Mouse (Mus musculus) forebrain, embryonic 10.5 days (tissue): ENCODE results near the gene Evx2. TPM values are rescaled to one million over a fixed set of nuclear protein-coding genes. Genes with fewer than 3 reads are reported as not detected.

Source experiments
- microRNA-seq: library from miRNA; unstranded; fragments of <30 nt; microRNA quantifications from one replicate; pipeline ENCODE4, GENCODE M21; 2017
- polyA plus RNA-seq: library from polyadenylated mRNA; unstranded; fragments of >200 nt; fragmentation: Nextera tagmentation; extraction: Ambion mirVana; gene quantifications from 2 replicates; pipeline ENCODE4 v1.2.1, GENCODE M21; 2016

Evx2 gene
- polyA plus RNA-seq, 1 experiment from 2014 or later = not detected

Small RNA genes within 50 kb of the gene (microRNA-seq; reads per million reads assigned to microRNA genes)
- not detected for gene Gm44463

Other genes with a start within 250 kb of the Evx2 start
- gene Lnpk, start 80.1 kb downstream of the Evx2 start, polyA plus RNA-seq = 38.1 and 40.1 TPM in 2 replicates
- gene Hoxd13, start 8.8 kb upstream of the Evx2 start, polyA plus RNA-seq = not detected in 2 replicates
- not detected in 2 replicates for gene Hoxd12, start 15.5 kb upstream of the Evx2 start, polyA plus RNA-seq
- not detected in 2 replicates for gene Hoxd11, start 20.0 kb upstream of the Evx2 start, polyA plus RNA-seq
- gene Hoxd10, start 32.4 kb upstream of the Evx2 start, polyA plus RNA-seq = not detected in 2 replicates
- gene Hoxd9, start 38.2 kb upstream of the Evx2 start, polyA plus RNA-seq = not detected in 2 replicates
- gene Hoxd8, start 45.1 kb upstream of the Evx2 start, polyA plus RNA-seq = not detected in 2 replicates
- 0.10 TPM in 1 of 2 replicates, not detected in the other for gene Hoxd3, start 52.4 kb upstream of the Evx2 start, polyA plus RNA-seq
- gene Hoxd4, start 52.4 kb upstream of the Evx2 start, polyA plus RNA-seq = not detected in 2 replicates
- gene Gm28230, start 67.2 kb upstream of the Evx2 start, polyA plus RNA-seq = not detected in 2 replicates
- not detected in 2 replicates for gene Hoxd1, start 103.4 kb upstream of the Evx2 start, polyA plus RNA-seq
- gene Mtx2, start 166.2 kb upstream of the Evx2 start, polyA plus RNA-seq = 113 and 114 TPM in 2 replicates